Mouse (Mus musculus) midbrain, embryonic 14.5 days (tissue): Measurements from ENCODE around the gene Tnfsf13. TPM values are rescaled to one million over a fixed set of nuclear protein-coding genes. Genes with fewer than 3 reads are reported as not detected.

Experiments used
- ATAC-seq: fragments of 200-750 bp; cut with Nextera tagmentation; 2 replicates; pipeline ENCODE4 v1.8.0; 2017; ENCODE audit warnings: moderate number of reproducible peaks, moderate library complexity; ENCODE audit not compliant: low FRiP score, low TSS enrichment
- DNase-seq: peaks from one replicate; pipeline ENCODE4 v3.0.0-alpha.2; 2015
- H3K27ac ChIP-seq: fragments of 300-500 bp; sonication (generic); replicated peaks from 2 replicates; pipeline ENCODE4 v1.5.1; 2014; ENCODE audit warnings: mild to moderate bottlenecking, low read depth, low read length, moderate library complexity
- H3K27me3 ChIP-seq: fragments of 300-500 bp; sonication (generic); 2 replicates; pipeline ENCODE4 v1.6.1; 2014; ENCODE audit warnings: low read length, control low read depth, mixed read lengths; ENCODE audit not compliant: control insufficient read depth, insufficient read depth
- H3K36me3 ChIP-seq: fragments of 300-500 bp; sonication (generic); 2 replicates; pipeline ENCODE4 v1.6.1; 2014; ENCODE audit warnings: low read length, control low read depth; ENCODE audit not compliant: control insufficient read depth, insufficient read depth
- H3K4me1 ChIP-seq: fragments of 300-500 bp; sonication (generic); 2 replicates; pipeline ENCODE4 v1.6.1; 2014; ENCODE audit warnings: mild to moderate bottlenecking, antibody characterized with exemption, low read length, control low read depth; ENCODE audit not compliant: control insufficient read depth, insufficient read depth
- H3K4me2 ChIP-seq: fragments of 300-500 bp; sonication (generic); 2 replicates; pipeline ENCODE4 v1.6.1; 2014; ENCODE audit warnings: mild to moderate bottlenecking, low read length, moderate library complexity
- H3K4me3 ChIP-seq: fragments of 300-500 bp; sonication (generic); replicated peaks from 2 replicates; pipeline ENCODE4 v1.5.1; 2014; ENCODE audit warnings: low read depth, low read length
- H3K9ac ChIP-seq: fragments of 300-500 bp; sonication (generic); replicated peaks from 2 replicates; pipeline ENCODE4 v1.6.1; 2014; ENCODE audit warnings: mild to moderate bottlenecking, low read length, moderate library complexity
- H3K9me3 ChIP-seq: fragments of 300-500 bp; sonication (generic); 2 replicates; pipeline ENCODE4 v1.6.1; 2016; ENCODE audit warnings: low read length, control low read depth, mixed read lengths; ENCODE audit not compliant: control insufficient read depth
- WGBS: fragments of 180-500 bp; shearing (Covaris S2); extraction: QIAGEN DNeasy Blood & Tissue Kit; methylation state at CpG from one replicate; pipeline ENCODE4 v1.1.7; 2014; 5-methylcytosine and 5-hydroxymethylcytosine counted together
- polyA plus RNA-seq: library from polyadenylated mRNA; unstranded; fragments of >200 nt; fragmentation: Nextera tagmentation; extraction: Ambion mirVana; gene quantifications from 2 replicates; pipeline ENCODE4 v1.2.1, GENCODE M21; 2014

Tnfsf13 gene
- polyA plus RNA-seq, 1 experiment from 2014 or later, result 0.25 TPM

DNA sequence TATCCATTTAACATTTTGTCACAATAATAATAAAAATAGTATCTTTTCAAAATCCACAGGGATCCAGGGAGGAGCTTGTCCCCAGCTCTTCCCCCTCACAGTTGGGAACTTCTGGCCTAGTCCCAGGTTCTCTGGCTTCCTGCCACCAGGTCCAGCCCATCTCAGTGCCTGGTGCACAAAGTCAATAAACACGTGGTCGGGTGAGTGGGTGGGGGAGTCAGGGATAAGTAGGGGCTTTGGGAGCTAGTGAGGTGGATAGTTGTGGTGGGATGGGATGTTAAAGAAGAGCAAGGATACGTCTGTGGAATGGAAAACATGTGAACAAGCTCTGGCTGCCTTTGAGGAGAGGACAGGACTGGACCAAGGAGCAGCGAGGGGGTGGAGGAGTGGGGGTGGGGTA lies 793 bp upstream of the Tnfsf13 start:
- Histone ChIP-seq H3K4me3 (no peak overlapping the region), H3K9ac (no peak overlapping the region), H3K27ac (no peak overlapping the region), H3K27me3 (no peaks in the 10 kb centered on the region), H3K4me1 (peaks cover 7% of the 10 kb centered on the region), H3K36me3 (no peaks in the 10 kb centered on the region), H3K4me2 (no peak overlapping the region), H3K9me3 (no peaks in the 10 kb centered on the region)
- WGBS, result 20% methylated on average over 4 of the region's 4 CpGs
- ATAC-seq (no peak), DNase-seq (peak; percentile 50)

DNA sequence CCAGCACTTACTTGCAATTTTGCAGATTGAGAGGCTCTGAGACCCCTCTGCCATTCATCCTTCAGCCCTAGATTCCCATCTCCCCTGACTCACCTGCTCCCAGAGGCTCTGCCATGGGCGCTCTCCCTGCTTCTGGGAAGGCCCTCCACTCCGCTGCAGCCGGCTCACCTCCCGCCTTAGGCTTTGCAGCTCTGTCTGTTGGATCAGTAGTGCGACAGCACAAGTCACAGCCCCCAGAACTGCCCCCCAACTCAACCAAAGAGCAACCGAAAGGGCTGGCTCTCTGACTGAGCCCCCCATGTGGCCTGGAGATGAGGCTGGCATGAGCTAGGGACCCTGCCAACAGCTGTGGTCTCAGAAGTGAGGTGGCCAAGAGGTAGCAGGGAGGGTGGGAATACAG lies 648 bp downstream of the Tnfsf13 start:
- no peak for ATAC-seq
- no peak for DNase-seq
- H3K27ac ChIP-seq, result no peak overlapping the region

DNA sequence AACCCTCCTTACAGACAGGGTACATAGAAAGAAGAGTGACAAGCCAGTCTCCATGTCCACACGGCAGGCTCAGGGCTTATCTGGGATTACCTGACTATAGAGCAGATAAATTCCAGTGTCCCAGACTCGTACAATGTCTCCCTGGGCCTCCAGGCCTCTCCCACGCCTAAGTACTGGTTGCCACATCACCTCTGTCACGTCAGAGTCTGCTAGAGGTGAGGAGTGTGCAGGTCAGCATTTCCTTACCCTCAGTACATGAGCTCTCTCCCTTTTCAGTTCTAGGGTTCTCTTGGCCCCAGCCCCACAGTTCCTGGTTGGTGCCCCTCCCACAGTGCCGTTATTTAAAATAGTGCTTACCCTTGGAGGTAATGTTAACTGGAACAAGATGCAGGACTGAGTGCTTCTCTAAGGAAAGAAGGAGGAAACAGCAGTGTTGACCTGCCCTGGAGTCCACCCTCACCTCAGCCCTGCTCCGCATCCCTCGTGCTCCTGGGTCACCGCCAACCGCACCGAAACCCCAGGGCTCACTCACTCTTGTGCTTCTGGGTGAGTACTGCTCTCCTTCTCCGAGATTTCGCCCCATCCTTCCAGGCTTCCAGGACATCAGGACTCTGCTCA lies 1.3 kb downstream of the Tnfsf13 start:
- Histone ChIP-seq H3K4me2 (no peak overlapping the region), H3K27ac (no peak overlapping the region), H3K9me3 (no peaks in the 10 kb centered on the region), H3K4me3 (no peak overlapping the region), H3K4me1 (peaks cover 18% of the 10 kb centered on the region), H3K9ac (no peak overlapping the region), H3K36me3 (peaks cover 8% of the 10 kb centered on the region; the same call in 1 of the 2 replicates), H3K27me3 (no peaks in the 10 kb centered on the region)
- ATAC-seq (no peak), DNase-seq (no peak)
- WGBS, result 83% methylated on average over 12 of the region's 12 CpGs

More for the DNA sequence above, 648 bp downstream of the Tnfsf13 start:
- no peaks in the 10 kb centered on the region for H3K27me3 ChIP-seq
- no peak overlapping the region for H3K4me3 ChIP-seq
- H3K9me3 ChIP-seq, result no peaks in the 10 kb centered on the region
- no peak overlapping the region for H3K9ac ChIP-seq
- peaks cover 4% of the 10 kb centered on the region; the same call in 1 of the 2 replicates for H3K36me3 ChIP-seq
- peaks cover 18% of the 10 kb centered on the region for H3K4me1 ChIP-seq
- H3K4me2 ChIP-seq, result no peak overlapping the region
- 84% methylated on average over 6 of the region's 6 CpGs for WGBS

DNA sequence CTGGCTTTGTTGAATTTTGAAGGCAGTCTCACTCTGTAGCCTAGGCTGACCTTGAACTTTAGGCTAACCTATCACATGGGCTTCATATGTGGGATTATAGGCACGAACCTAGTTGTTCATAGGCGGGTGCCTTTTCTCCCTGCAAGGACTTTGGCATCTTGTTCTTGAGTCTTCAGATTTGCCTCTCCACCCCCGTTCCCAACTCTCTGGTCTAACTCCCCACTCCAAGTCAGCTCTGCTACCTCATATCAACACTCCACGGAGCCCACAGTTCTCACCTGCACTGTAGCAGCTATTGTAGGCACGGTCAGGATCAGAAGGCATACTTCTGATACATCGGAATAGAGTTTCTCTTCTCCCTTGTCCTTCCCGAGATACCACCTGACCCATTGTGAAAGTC lies 2.0 kb downstream of the Tnfsf13 start:
- WGBS, result 82% methylated on average over 7 of the region's 7 CpGs
- Histone ChIP-seq H3K27me3 (no peaks in the 10 kb centered on the region), H3K9me3 (no peaks in the 10 kb centered on the region), H3K4me3 (peak overlapping the region; percentile 19; the same call in 1 of the 2 replicates), H3K36me3 (peaks cover 10% of the 10 kb centered on the region), H3K27ac (peak overlapping the region; percentile 86; the same call in 1 of the 2 replicates), H3K9ac (no peak overlapping the region; the same call in 1 of the 2 replicates), H3K4me2 (peak overlapping the region; percentile 93), H3K4me1 (peaks cover 18% of the 10 kb centered on the region)
- ATAC-seq (no peak), DNase-seq (no peak)

DNA sequence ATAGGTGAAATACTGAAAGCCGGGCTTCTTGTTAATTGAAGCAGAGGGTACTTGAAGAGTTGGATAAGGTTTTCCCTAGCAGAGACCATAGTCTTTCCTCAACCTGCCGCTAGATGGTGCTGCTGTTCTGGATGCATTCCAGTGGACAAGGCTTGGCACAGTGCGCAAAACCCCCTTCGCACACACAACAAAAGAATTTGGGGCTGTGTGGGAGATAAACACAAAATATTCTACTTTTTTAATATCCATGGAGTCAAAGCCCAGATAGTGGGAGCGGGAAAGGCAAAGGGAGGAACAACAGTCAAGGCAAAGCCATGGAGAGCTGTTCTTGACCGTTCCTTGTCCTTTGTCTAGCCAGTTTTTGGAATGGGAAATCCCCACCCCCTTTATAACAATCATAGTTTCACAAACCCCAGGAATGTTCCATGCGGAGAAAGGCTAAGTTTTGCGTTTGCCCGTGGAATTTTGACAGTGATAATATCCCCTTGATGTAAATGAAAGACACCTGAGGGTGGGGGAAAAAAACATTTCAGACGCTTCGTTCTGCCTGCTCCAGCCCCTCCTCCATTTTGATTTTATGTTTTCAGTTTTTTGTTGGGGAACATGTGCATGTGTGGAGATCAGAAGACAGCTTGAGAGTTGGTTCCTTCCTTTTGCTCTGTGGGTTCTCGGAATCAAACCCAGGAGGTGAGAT lies 2.6 kb downstream of the Tnfsf13 start:
- H3K4me3 ChIP-seq, result peak overlapping the region; percentile 19

DNA sequence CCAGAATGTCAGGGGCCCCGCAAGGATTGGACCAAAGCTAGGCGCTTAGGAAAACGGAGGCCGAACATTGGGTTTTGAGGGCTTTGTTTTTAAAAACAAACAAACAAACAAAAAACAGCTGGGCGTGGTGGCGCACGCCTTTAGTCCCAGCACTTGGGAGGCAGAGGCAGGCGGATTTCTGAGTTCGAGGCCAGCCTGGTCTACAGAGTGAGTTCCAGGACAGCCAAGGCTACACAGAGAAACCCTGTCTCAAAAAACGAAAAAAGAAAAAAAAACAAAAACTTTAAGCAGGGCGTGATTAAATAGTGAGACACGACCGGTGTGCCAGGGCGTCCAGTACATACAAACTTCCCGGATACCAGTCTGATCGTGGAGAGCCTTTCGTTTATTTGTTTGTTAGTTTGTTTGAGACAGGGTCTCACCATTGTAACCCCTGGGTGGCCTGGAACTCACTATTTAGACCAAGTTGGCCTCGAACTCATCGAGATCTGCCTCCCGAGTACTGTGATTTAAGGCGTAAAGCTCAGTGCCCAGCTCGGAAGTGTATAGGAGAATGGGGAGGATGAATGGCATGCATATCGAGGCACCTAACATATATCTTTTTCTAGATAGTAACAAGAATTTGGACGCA lies 3.3 kb downstream of the Tnfsf13 start:
- Histone ChIP-seq H3K4me1 (peaks cover 18% of the 10 kb centered on the region), H3K36me3 (peaks cover 22% of the 10 kb centered on the region), H3K9me3 (no peaks in the 10 kb centered on the region), H3K4me3 (peak overlapping the region; percentile 82), H3K9ac (peak overlapping the region; percentile 76; the same call in 1 of the 2 replicates), H3K4me2 (peak overlapping the region; percentile 93), H3K27ac (peak overlapping the region; percentile 86), H3K27me3 (no peaks in the 10 kb centered on the region)
- 26% methylated on average over 24 of the region's 24 CpGs for WGBS
- ATAC-seq (peak; percentile 16; the same call in 1 of the 2 replicates), DNase-seq (no peak)

More for the DNA sequence above, 2.6 kb downstream of the Tnfsf13 start:
- Histone ChIP-seq H3K27ac (peak overlapping the region; percentile 86), H3K9me3 (no peaks in the 10 kb centered on the region), H3K27me3 (no peaks in the 10 kb centered on the region), H3K4me2 (peak overlapping the region; percentile 93), H3K9ac (peak overlapping the region; percentile 47), H3K4me1 (peaks cover 18% of the 10 kb centered on the region), H3K36me3 (peaks cover 16% of the 10 kb centered on the region)
- 18% methylated on average over 12 of the region's 12 CpGs for WGBS
- peak; percentile 97 for DNase-seq
- ATAC-seq, result 0 out of 2 replicates have a peak, but pooled peaks have one; percentile 61

DNA sequence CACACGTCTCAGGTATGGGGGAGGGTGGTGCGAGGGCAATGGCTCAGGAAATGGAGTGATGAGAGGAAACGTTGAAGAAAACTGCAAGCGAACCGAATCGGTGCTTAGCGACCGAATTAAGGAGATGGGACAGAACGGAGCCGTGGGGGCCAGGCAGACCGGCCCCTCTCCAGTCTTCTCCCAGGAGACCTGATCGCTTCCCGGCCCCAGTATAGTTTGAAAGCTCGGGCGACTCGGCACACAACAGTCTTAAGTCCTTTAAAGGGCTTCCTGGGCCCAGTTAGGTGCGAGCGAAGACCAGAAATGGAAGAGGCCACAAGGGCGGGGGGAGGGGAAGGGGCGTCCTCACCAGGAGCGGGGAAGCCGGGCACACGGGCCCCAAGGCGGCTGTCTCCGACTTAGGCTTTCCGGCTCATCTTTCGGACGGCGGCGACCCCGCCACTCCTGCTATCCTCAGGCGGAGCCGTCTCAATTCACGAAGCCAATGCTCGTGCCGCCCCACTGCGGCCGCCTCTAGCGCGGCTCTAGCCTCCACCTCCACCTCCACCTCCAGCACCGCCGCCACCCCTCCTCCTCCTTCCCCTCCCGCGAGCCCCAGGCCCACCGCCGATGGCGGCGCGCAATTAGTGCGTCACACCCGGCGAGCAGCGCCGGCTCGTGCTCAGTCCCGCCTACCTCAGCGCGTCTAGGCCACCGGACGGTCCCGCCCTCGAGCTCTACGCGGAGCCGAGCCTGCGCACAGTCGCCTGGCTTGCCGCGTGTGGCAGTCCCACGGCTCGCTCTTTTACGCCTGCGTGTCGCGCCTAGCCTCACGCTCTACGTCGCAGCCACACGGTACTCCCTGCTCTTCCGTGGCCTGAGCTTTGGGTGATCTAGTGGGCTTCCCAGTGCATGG lies 4.0 kb downstream of the Tnfsf13 start, which contains the start of gene Senp3:
TSS of gene Senp3 (minus strand) at position 771 of the 895 bp plus-strand sequence.
- Histone ChIP-seq H3K9ac (peak within 1 kb of the TSS; percentile 76), H3K27ac (peak within 1 kb of the TSS; percentile 86), H3K4me2 (peak within 1 kb of the TSS; percentile 93), H3K27me3 (no peaks in the 10 kb centered on the region), H3K4me3 (peak within 1 kb of the TSS; percentile 82), H3K9me3 (no peaks in the 10 kb centered on the region), H3K4me1 (peaks cover 18% of the 10 kb centered on the region), H3K36me3 (peaks cover 30% of the 10 kb centered on the region)
- WGBS, result under 1% methylated on average over 77 of the region's 80 CpGs
- peak; percentile 95 for ATAC-seq
- peak; percentile 99 for DNase-seq
